Mouse (Mus musculus) liver, embryonic 11.5 days (tissue): ENCODE data around the gene Agap1. TPM values are rescaled to one million over a fixed set of nuclear protein-coding genes. Genes with fewer than 3 reads are reported as not detected.

Experiments
- ATAC-seq: fragments of 200-750 bp; cut with Nextera tagmentation; replicated peaks from 2 replicates; pipeline ENCODE4 v1.8.0; 2017; ENCODE audit warnings: moderate number of reproducible peaks, mild to moderate bottlenecking, moderate TSS enrichment, moderate library complexity; ENCODE audit not compliant: low FRiP score
- DNase-seq: peaks from one replicate; pipeline ENCODE4 v3.0.0-alpha.2; 2017; ENCODE audit warnings: low spot score
- H3K27ac ChIP-seq: fragments of 300-500 bp; sonication (generic); 2 replicates; pipeline ENCODE4 v1.5.1; 2014; ENCODE audit warnings: mild to moderate bottlenecking, low read depth, low read length, control low read depth
- H3K27me3 ChIP-seq: fragments of 300-500 bp; sonication (generic); replicated peaks from 2 replicates; pipeline ENCODE4 v1.6.1; 2014; ENCODE audit warnings: low read length, mixed read lengths; ENCODE audit not compliant: control insufficient read depth, insufficient read depth
- H3K36me3 ChIP-seq: fragments of 300-500 bp; sonication (generic); 2 replicates; pipeline ENCODE4 v1.6.1; 2014; ENCODE audit warnings: mild to moderate bottlenecking, low read length, moderate library complexity, mixed read lengths; ENCODE audit not compliant: control insufficient read depth, insufficient read depth
- H3K4me1 ChIP-seq: fragments of 300-500 bp; sonication (generic); replicated peaks from 2 replicates; pipeline ENCODE4 v1.6.1; 2014; ENCODE audit warnings: low read length, mixed read lengths; ENCODE audit not compliant: control insufficient read depth, insufficient read depth
- H3K4me2 ChIP-seq: fragments of 300-500 bp; sonication (generic); 2 replicates; pipeline ENCODE4 v1.6.1; 2014; ENCODE audit warnings: mild to moderate bottlenecking, control low read depth, moderate library complexity
- H3K4me3 ChIP-seq: fragments of 300-500 bp; sonication (generic); 2 replicates; pipeline ENCODE4 v1.5.1; 2014; ENCODE audit warnings: low read depth, low read length, control low read depth
- H3K9ac ChIP-seq: fragments of 300-500 bp; sonication (generic); 2 replicates; pipeline ENCODE4 v1.6.1; 2014; ENCODE audit warnings: low read depth, low read length, control low read depth
- H3K9me3 ChIP-seq: fragments of 300-500 bp; sonication (generic); 2 replicates; pipeline ENCODE4 v1.6.1; 2016; ENCODE audit warnings: low read length, inconsistent platforms, mixed read lengths; ENCODE audit not compliant: control insufficient read depth
- WGBS: fragments of 180-500 bp; shearing (Covaris S2); extraction: QIAGEN DNeasy Blood & Tissue Kit; methylation state at CpG from one replicate; pipeline ENCODE4 v1.1.7; 2014; 5-methylcytosine and 5-hydroxymethylcytosine counted together
- polyA plus RNA-seq: library from polyadenylated mRNA; unstranded; fragments of >200 nt; fragmentation: Nextera tagmentation; extraction: Ambion mirVana; gene quantifications from 2 replicates; pipeline ENCODE4 v1.2.1, GENCODE M21; 2014

The Agap1 gene
- polyA plus RNA-seq, 1 experiment from 2014 or later: 4.6 TPM

DNA sequence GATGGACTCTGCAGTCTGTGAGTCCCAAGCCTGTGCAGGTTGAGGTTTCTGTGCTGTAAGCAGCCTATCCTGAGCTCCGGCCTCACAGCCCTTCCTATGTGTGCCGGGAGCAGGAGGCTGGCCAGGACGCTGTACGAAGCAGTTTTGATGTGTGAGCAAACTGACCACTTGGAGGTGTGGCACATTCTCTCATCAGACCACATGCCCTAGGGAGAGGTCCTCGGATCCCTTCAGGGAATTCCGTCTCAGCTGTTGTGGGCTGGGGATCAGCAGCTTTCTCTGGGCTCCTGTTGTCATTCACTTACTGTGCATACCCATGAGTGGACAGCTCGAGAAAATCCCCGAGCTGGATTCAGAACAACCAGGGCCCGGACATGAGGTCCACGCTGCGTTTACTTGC is 66.8 kb downstream of the Agap1 start:
- Histone ChIP-seq H3K4me2 (no peak overlapping the region), H3K27ac (no peak overlapping the region), H3K9me3 (no peaks in the 10 kb centered on the region), H3K9ac (no peak overlapping the region), H3K4me1 (peaks cover 3% of the 10 kb centered on the region; the same call in 1 of the 2 replicates), H3K36me3 (no peaks in the 10 kb centered on the region), H3K4me3 (no peak overlapping the region), H3K27me3 (no peaks in the 10 kb centered on the region)
- DNase-seq (no peak), ATAC-seq (no peak)
- WGBS: 79% methylated on average over 11 of the region's 11 CpGs

GRCm38 (mm10) chr1:89521935-89522535 is 67.4 kb downstream of the Agap1 start:
- DNase-seq (no peak), ATAC-seq (no peak)
- Histone ChIP-seq H3K4me1 (peaks cover 3% of the 10 kb centered on the region; the same call in 1 of the 2 replicates), H3K4me3 (no peak overlapping the region), H3K9me3 (no peaks in the 10 kb centered on the region), H3K4me2 (no peak overlapping the region), H3K27ac (no peak overlapping the region), H3K27me3 (no peaks in the 10 kb centered on the region), H3K9ac (no peak overlapping the region), H3K36me3 (no peaks in the 10 kb centered on the region)
- 75% methylated on average over 17 of the region's 17 CpGs for WGBS

- no peaks in the 10 kb centered on the region for H3K36me3 ChIP-seq
- ATAC-seq: no peak
- peaks cover 3% of the 10 kb centered on the region; the same call in 1 of the 2 replicates for H3K4me1 ChIP-seq
- peak; percentile 74 for DNase-seq
- no peaks in the 10 kb centered on the region for H3K9me3 ChIP-seq
- no peak overlapping the region for H3K27ac ChIP-seq
- 4% methylated on average over 4 of the region's 4 CpGs for WGBS
- no peaks in the 10 kb centered on the region for H3K27me3 ChIP-seq
- H3K4me2 ChIP-seq: no peak overlapping the region
- no peak overlapping the region for H3K4me3 ChIP-seq
- no peak overlapping the region for H3K9ac ChIP-seq
Measured at GRCm38 (mm10) chr1:89524369-89524768, 69.8 kb downstream of the Agap1 start.

- Histone ChIP-seq H3K27me3 (no peaks in the 10 kb centered on the region), H3K9ac (no peak overlapping the region), H3K4me2 (no peak overlapping the region), H3K36me3 (no peaks in the 10 kb centered on the region), H3K4me1 (peaks cover 3% of the 10 kb centered on the region; the same call in 1 of the 2 replicates), H3K4me3 (no peak overlapping the region), H3K9me3 (no peaks in the 10 kb centered on the region), H3K27ac (no peak overlapping the region)
- ATAC-seq (no peak), DNase-seq (no peak)
- WGBS: 59% methylated on average over 4 of the region's 4 CpGs
Measured at GRCm38 (mm10) chr1:89524998-89525397, 70.4 kb downstream of the Agap1 start.

DNA sequence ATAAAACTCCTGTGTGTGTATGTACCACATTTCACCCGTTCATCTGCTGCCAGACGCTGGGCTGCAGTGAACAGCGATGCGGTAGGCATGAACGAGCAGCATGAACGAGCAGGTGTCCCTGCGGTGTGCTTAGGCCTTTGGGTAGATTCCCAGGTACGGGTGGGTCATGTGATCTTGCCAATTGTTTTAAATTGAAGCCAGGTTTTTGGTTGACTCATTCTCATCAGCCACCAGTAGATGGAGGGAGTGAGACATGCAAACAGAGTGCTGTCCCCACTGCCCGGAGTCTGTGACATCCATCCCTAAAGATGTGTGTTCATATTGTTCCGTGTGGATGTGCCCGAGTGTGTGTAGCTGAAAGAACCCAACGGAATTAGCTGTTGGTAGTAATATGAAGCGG is 71.2 kb downstream of the Agap1 start:
- Histone ChIP-seq H3K4me1 (peaks cover 3% of the 10 kb centered on the region; the same call in 1 of the 2 replicates), H3K36me3 (no peaks in the 10 kb centered on the region), H3K9me3 (no peaks in the 10 kb centered on the region), H3K27me3 (no peaks in the 10 kb centered on the region), H3K4me2 (no peak overlapping the region), H3K4me3 (no peak overlapping the region), H3K27ac (no peak overlapping the region), H3K9ac (no peak overlapping the region)
- DNase-seq (no peak), ATAC-seq (no peak)
- WGBS: 55% methylated on average over 13 of the region's 13 CpGs

GRCm38 (mm10) chr1:89528671-89529276 is 74.2 kb downstream of the Agap1 start:
- WGBS: 71% methylated on average over 17 of the region's 17 CpGs
- Histone ChIP-seq H3K4me3 (no peak overlapping the region), H3K4me1 (no peaks in the 10 kb centered on the region; the same call in 1 of the 2 replicates), H3K27me3 (no peaks in the 10 kb centered on the region), H3K9me3 (no peaks in the 10 kb centered on the region), H3K27ac (no peak overlapping the region), H3K4me2 (no peak overlapping the region), H3K9ac (no peak overlapping the region), H3K36me3 (no peaks in the 10 kb centered on the region)
- ATAC-seq (no peak), DNase-seq (no peak)

- ATAC-seq: no peak
Measured at GRCm38 (mm10) chr1:89533702-89534101, 79.1 kb downstream of the Agap1 start.

GRCm38 (mm10) chr1:89535206-89535605 is 80.6 kb downstream of the Agap1 start:
- Histone ChIP-seq H3K4me3 (no peak overlapping the region), H3K27ac (no peak overlapping the region), H3K4me2 (no peak overlapping the region), H3K27me3 (no peaks in the 10 kb centered on the region), H3K9ac (no peak overlapping the region), H3K36me3 (no peaks in the 10 kb centered on the region), H3K4me1 (no peaks in the 10 kb centered on the region; the same call in 1 of the 2 replicates), H3K9me3 (no peaks in the 10 kb centered on the region)
- DNase-seq (no peak), ATAC-seq (no peak)

More at GRCm38 (mm10) chr1:89533702-89534101, 79.1 kb downstream of the Agap1 start:
- Histone ChIP-seq H3K4me1 (no peaks in the 10 kb centered on the region; the same call in 1 of the 2 replicates), H3K9me3 (no peaks in the 10 kb centered on the region), H3K36me3 (no peaks in the 10 kb centered on the region), H3K4me2 (no peak overlapping the region), H3K27ac (no peak overlapping the region), H3K27me3 (no peaks in the 10 kb centered on the region), H3K4me3 (no peak overlapping the region), H3K9ac (no peak overlapping the region)
- DNase-seq: no peak
- WGBS: 73% methylated on average over 9 of the region's 9 CpGs
